Mouse (Mus musculus) erythroblast, adult 5-6 weeks (primary cell): ENCODE results near the gene Sap30bp. TPM values are rescaled to one million over a fixed set of nuclear protein-coding genes. Genes with fewer than 3 reads are reported as not detected.

Source experiments
- ATAC-seq: replicated peaks from 2 replicates; pipeline ENCODE4 v1.8.0; 2016; ENCODE audit warnings: moderate number of reproducible peaks, mild to moderate bottlenecking, moderate TSS enrichment, inconsistent platforms; ENCODE audit not compliant: poor library complexity, low FRiP score, severe bottlenecking
- total RNA-seq, 2 experiments: library from RNA; stranded (forward) in 1 of 2; stranded (reverse) in 1 of 2; fragments of 150-400 nt in 1 of 2; fragments of 200-764, 138-1000 nt in 1 of 2; gene quantifications; 2 replicates each; pipeline versions ENCODE4 v1.2.3 to v1.2.4; 2015 to 2017; ENCODE audit warnings: low replicate concordance in 2 of 2

The Sap30bp gene
- total RNA-seq (2015; ENCODE audit: low replicate concordance) (3.6 and 6.3 TPM in 2 replicates), total RNA-seq (2017; ENCODE audit: low replicate concordance) (75.6 and 96.5 TPM in 2 replicates)

GRCm38 (mm10) chr11:115933108-115933746, at the start of gene Sap30bp, which contains the start of gene Recql5:
Gene Sap30bp, plus strand, starts transcription at chr11:115933282.
Gene Recql5, minus strand, starts transcription at chr11:115933477.
- peak; percentile 95 for ATAC-seq

GRCm38 (mm10) chr11:115884361-115884760, 48.7 kb upstream of the Sap30bp start:
- ATAC-seq = no peak

- no peak for ATAC-seq
Observed at GRCm38 (mm10) chr11:115885281-115885680, 47.8 kb upstream of the Sap30bp start.

DNA sequence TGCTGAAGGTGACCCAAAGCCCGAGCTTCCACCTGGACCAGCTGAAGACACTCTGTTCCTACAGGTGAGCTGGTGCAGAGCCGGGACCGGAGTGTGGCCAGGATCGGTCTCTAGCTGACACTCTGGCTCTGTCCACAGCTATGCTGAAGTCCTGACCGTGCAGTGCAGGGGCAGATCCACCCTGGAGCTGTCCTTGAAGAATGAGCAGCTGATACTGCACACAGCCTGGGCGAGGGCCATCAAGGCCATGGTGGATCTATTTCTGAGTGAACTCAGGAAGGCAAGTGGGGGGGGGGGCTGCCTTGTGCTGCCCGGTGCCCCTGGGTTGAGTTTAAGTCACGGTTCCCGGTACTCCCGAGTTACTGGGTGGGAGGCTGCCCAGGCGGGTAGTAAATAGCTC, 46.6 kb upstream of the Sap30bp start:
- ATAC-seq = no peak

DNA sequence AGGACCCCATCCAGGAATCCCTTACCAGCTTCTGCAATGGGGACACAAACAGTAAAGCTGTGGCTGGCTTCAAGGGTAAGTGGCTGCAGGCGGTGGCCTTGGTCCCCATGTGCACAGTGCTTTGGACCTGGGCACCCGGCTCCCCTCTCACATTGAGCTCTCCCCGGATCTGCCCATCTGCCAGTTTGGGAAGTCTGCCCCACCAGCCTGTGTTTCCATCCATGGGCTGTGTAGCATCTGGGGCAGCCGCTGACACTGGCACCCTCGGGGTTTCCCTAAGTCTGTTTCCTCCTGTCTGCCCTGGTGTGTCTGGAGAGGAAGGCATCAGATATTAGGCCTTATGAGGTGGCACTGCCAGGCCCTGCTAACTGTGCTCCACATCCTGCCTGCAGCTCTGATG, 45.1 kb upstream of the Sap30bp start:
- no peak for ATAC-seq

- no peak for ATAC-seq
Observed at GRCm38 (mm10) chr11:115889159-115889558, 43.9 kb upstream of the Sap30bp start.

DNA sequence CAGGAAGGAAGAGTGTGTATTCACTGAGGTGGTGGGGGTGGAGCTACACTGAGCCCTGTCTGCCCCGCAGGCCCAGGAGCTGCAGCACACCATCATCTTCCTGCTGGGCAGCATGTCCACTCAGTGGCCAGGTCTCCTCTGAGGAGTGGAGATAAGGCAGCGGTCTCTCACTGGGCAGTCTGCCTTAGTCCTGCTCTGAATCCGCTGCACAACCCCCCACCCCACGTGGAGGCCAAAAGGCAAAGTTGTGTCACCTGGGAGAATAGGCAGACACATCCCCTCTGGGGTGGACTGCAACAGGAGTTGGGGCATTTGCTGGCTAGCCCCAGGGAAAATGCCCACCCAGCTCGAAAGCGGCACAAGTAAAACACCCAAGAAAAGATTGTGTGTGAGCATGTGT, 40.9 kb upstream of the Sap30bp start:
- ATAC-seq = no peak

DNA sequence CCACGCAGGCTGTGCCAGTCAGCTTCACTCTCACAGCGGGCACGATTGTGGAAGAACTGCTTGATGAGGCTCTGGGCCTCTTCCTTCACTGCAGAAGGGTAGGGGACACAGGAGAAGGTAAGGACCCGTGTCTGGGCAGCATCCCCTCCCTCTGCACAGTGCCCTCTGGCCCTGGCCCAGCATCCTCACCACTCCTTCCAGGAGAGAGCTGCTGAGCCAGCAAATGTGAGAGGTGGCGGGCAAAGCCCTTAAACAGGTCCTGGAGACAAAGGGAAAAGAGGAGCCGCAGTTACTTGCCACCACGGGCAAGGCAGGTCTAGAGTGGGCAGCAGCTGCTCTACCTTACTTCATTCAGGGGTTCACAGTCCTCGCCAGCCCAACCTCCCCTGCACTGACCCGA, 40.0 kb upstream of the Sap30bp start:
- no peak for ATAC-seq

DNA sequence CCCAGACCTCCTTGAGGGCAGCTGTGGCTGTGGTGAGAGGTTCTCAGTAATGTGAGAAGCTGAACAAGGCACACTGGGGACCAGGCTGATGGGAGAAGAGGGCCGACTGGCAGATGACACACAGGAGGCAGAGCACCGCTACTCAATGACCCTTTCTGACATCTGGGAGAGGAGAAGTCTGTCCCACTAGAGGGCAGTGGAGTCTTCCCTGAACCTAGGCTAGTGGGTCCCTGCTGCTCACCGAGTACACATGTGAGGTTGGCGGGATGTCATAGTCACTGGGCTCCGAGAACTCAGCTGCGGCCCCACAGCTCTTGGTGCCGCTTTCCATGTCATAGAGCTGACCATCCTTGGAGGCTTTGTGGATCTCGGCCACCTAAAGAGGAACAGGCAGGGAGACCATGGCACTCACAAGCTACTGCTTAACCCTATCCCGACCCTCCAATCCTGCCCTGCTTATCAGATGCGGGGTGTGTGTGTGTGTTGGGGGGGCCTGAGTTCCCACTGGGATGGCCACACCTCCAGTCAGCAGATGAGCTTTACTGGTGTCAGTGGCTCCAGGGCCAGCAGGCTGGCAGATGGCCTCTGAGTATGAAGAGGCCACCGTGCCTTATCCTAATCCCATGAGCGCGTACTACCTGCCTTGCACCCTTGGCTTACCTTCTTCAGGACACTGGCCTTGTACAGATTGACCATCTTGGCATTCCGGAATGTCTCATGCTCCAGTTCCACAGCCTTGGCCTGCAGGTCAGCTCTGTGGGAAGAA, 38.1 kb upstream of the Sap30bp start:
- ATAC-seq = peak; percentile 32; the same call in 1 of the 2 replicates

DNA sequence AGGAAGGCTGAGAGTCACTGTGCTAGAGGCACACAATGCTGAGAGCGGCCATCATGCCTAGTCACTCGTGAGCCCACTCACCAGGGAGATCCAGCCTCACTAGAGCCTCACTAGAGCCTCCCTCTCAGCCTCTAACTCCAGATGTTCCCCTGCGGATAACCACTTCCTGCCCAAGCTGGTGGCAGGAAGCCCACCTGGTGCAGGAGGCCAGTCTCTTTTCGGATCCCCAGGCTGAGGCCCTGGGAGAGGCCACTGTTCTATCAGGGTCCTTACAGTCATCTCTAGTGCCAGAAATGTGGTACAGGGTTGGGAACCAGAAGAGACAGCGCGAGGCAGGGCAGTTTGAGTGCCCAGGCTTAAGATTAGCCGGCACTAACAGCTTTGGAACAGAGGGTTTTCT, 34.6 kb upstream of the Sap30bp start:
- no peak for ATAC-seq

GRCm38 (mm10) chr11:115898886-115899285, 34.2 kb upstream of the Sap30bp start:
- peak; percentile 15 for ATAC-seq

GRCm38 (mm10) chr11:115899486-115900266, 33.4 kb upstream of the Sap30bp start, which contains the start of gene Smim5:
Gene Smim5, plus strand, starts transcription at chr11:115899966.
- peak; percentile 44 for ATAC-seq

GRCm38 (mm10) chr11:115900561-115901337, 32.3 kb upstream of the Sap30bp start:
- peak; percentile 1; the same call in 1 of the 2 replicates for ATAC-seq

DNA sequence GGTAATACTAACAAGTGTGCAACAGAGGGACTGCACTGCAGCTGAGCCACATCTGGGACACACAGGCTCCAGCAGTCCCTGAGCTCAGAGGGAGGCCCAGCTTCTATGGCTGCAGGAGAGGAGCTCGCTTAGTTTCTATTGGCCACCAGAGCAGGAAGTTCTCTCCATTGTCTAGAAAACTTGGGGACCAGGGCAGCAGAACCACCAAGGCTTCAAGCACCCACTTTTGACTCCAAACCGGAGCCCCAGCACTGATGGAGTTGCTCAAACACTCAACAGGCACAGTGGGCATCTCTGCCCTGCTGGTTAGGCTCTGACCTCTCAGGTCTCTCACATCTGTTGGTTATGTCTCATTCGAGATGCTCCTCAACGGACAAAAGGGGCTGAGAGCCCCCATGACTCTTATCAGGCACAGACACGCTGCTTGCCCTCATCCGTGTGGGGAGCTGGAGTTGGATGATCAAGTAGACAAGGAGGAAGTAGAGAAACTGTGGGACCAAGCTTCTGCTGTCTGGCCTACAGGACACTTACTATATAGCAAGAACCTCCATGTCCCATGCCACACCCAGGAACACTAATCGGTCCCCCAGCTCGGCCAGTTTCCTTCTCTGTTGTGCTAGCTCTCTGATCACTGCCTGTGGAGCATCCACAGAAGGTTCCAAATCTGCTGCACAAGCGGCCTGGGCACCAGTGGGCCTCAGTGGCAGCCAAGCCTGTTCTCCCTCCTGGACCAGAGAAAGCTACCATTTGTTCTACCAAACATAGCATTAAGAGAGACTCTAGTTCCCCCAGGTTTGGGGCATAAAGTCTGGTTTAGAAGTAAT, 31.5 kb upstream of the Sap30bp start:
- ATAC-seq = peak; percentile 31

GRCm38 (mm10) chr11:115902177-115902576, 30.9 kb upstream of the Sap30bp start:
- no peak for ATAC-seq

DNA sequence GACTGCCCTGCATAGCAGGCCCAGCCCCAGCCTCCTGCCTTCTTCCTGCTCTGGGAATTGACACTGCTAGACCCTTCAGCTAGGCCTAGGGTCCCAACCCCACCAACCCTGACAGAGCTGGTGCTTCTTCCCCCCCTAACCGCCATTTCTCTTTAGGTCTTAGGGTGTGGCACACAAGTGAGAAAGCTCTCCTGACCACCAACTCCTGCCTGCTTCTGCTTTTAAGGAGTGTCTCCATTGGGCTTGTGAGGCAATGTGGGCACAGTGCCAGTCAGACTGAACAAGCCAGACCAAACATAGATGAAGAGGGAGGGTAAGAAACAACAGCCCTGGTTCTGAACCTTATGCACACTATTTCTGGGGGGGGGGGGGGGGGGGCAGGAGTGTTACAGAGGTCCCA, 30.3 kb upstream of the Sap30bp start:
- ATAC-seq = no peak

DNA sequence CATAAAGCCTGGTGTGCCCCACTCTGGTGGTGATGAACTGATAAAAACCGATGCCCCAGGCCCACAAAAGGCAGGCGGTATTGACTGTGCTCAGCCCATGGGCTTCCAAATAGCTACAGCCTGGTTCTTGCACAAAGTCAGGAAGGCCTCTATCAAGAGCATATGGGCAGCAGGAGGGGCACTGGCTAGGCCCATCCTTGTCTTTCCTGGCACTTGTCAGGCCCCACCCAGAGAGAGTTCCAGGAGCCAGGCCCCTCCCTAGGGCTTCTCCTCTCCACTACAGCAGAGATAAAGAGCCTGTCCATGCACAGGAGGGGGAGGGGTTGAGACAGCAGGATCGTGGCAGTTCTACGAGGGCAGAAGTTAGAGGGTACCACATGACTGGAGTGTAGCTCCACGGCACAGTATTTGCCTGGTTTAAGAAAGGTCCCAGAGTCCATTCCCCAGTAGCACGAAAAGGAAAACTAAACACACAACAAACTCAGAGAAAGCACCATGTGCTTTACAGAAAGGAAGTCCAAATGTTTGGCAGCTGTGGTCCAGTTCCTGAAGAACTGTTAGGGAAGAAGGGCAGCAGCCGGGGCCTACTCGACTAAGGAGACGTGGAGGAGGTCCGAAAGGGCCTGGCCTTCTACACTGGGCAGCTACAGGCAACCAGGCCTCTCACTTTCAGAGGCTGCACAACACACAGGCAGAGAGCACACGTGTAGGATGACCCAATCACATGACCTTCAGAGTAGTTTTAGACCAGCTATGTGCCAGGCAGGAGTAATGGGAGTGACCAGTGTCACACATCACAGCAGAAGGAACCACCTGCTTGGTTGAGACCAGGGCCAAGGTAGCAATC, 29.5 kb upstream of the Sap30bp start:
- ATAC-seq = peak; percentile 63
